Mouse (Mus musculus) liver, embryonic 16.5 days (tissue): ENCODE measurements at regions not wholly inside any gene's neighbourhood (a gene's known extent, or its start where the extent isn't known, plus 50 kb on each side); places are given as distances from the start of the nearest gene placed in this dataset.

Experiments
- ATAC-seq: fragments of 200-750 bp; cut with Nextera tagmentation; 2 replicates; pipeline ENCODE4 v1.8.0; 2017; ENCODE audit warnings: low read depth, mild to moderate bottlenecking, moderate number of reproducible peaks, moderate library complexity
- H3K27ac ChIP-seq: fragments of 300-500 bp; sonication (generic); 2 replicates; pipeline ENCODE4 v1.5.1; 2014; ENCODE audit warnings: mild to moderate bottlenecking, low read length
- H3K27me3 ChIP-seq: fragments of 300-500 bp; sonication (generic); 2 replicates; pipeline ENCODE4 v1.6.1; 2014; ENCODE audit warnings: low read depth, low read length, mixed read lengths; ENCODE audit not compliant: control insufficient read depth, insufficient read depth
- H3K36me3 ChIP-seq: fragments of 300-500 bp; sonication (generic); 2 replicates; pipeline ENCODE4 v1.6.1; 2014; ENCODE audit warnings: mild to moderate bottlenecking; ENCODE audit not compliant: control insufficient read depth, insufficient read depth
- H3K4me1 ChIP-seq: fragments of 300-500 bp; sonication (generic); 2 replicates; pipeline ENCODE4 v1.6.1; 2014; ENCODE audit warnings: low read depth, low read length, mixed read lengths; ENCODE audit not compliant: control insufficient read depth
- H3K4me2 ChIP-seq: fragments of 300-500 bp; sonication (generic); 2 replicates; pipeline ENCODE4 v1.6.1; 2014; ENCODE audit warnings: low read depth, low read length, mixed read lengths
- H3K4me3 ChIP-seq: fragments of 300-500 bp; sonication (generic); 2 replicates; pipeline ENCODE4 v1.5.1; 2014; ENCODE audit warnings: low read depth, mild to moderate bottlenecking, low read length
- H3K9ac ChIP-seq: fragments of 300-500 bp; sonication (generic); 2 replicates; pipeline ENCODE4 v1.6.1; 2014; ENCODE audit warnings: low read depth, low read length
- H3K9me3 ChIP-seq: fragments of 300-500 bp; sonication (generic); replicated peaks from 2 replicates; pipeline ENCODE4 v1.6.1; 2016; ENCODE audit warnings: low read length; ENCODE audit not compliant: control insufficient read depth
- WGBS: fragments of 180-500 bp; shearing (Covaris S2); extraction: QIAGEN DNeasy Blood & Tissue Kit; methylation state at CpG from one replicate; pipeline ENCODE4 v1.1.7; 2014; ENCODE audit not compliant: insufficient replicate concordance; 5-methylcytosine and 5-hydroxymethylcytosine counted together

GRCm38 (mm10) chr10:17450240-17450639, 272.8 kb upstream of the Cited2 start:
- no peaks in the 10 kb centered on the region for H3K36me3 ChIP-seq
- no peaks in the 10 kb centered on the region for H3K27me3 ChIP-seq
- WGBS: 59% methylated on average over 4 of the region's 4 CpGs
- no peak overlapping the region for H3K9ac ChIP-seq
- H3K9me3 ChIP-seq: no peaks in the 10 kb centered on the region
- no peaks in the 10 kb centered on the region for H3K4me1 ChIP-seq
- no peak overlapping the region for H3K27ac ChIP-seq
- no peak for ATAC-seq
- H3K4me2 ChIP-seq: no peak overlapping the region
- no peak overlapping the region for H3K4me3 ChIP-seq

- Histone ChIP-seq H3K9ac (no peak overlapping the region), H3K27me3 (no peaks in the 10 kb centered on the region), H3K4me2 (no peak overlapping the region), H3K36me3 (no peaks in the 10 kb centered on the region), H3K4me3 (no peak overlapping the region), H3K4me1 (no peaks in the 10 kb centered on the region), H3K27ac (no peak overlapping the region), H3K9me3 (no peaks in the 10 kb centered on the region)
- 60% methylated on average over 4 of the region's 4 CpGs for WGBS
- ATAC-seq: no peak
Observed at GRCm38 (mm10) chr10:17470880-17471279, 252.1 kb upstream of the Cited2 start.

GRCm38 (mm10) chr10:17472536-17472935, 250.5 kb upstream of the Cited2 start:
- Histone ChIP-seq H3K36me3 (no peaks in the 10 kb centered on the region), H3K27ac (no peak overlapping the region), H3K27me3 (no peaks in the 10 kb centered on the region), H3K4me2 (no peak overlapping the region), H3K9ac (no peak overlapping the region), H3K4me1 (no peaks in the 10 kb centered on the region), H3K9me3 (no peaks in the 10 kb centered on the region), H3K4me3 (no peak overlapping the region)
- 45% methylated on average over 5 of the region's 5 CpGs for WGBS
- ATAC-seq: no peak

GRCm38 (mm10) chr10:17475976-17476375, 247.0 kb upstream of the Cited2 start:
- no peaks in the 10 kb centered on the region for H3K27me3 ChIP-seq
- H3K4me1 ChIP-seq: no peaks in the 10 kb centered on the region
- H3K4me3 ChIP-seq: no peak overlapping the region
- WGBS: 73% methylated on average over 3 of the region's 3 CpGs
- no peaks in the 10 kb centered on the region for H3K9me3 ChIP-seq
- H3K9ac ChIP-seq: no peak overlapping the region
- H3K36me3 ChIP-seq: no peaks in the 10 kb centered on the region
- no peak overlapping the region for H3K27ac ChIP-seq
- ATAC-seq: no peak
- no peak overlapping the region for H3K4me2 ChIP-seq

DNA sequence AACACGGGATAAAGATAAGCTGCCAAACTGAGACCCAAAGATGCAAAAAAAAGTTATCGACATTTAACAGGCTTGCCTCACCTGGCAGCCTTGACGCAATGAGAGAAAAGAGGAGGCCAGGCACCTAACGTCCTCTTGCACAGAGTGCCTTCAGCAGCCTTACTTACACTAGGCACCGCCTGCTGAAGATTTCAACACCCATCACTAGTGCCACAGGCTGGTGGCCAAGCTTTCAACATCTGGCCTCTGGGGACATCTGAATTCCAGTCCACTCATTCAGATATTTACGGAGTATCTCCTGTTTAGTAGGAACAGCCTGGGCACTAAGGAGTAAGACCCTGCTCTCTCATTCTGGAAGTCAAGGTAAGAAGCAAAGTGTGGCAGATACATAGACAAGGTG, 246.3 kb upstream of the Cited2 start:
- Histone ChIP-seq H3K4me2 (no peak overlapping the region), H3K27ac (no peak overlapping the region), H3K9ac (no peak overlapping the region), H3K36me3 (no peaks in the 10 kb centered on the region), H3K4me1 (no peaks in the 10 kb centered on the region), H3K9me3 (no peaks in the 10 kb centered on the region), H3K4me3 (no peak overlapping the region; the same call in 1 of the 2 replicates), H3K27me3 (no peaks in the 10 kb centered on the region)
- ATAC-seq: no peak; the same call in 1 of the 2 replicates
- WGBS: 69% methylated on average over 6 of the region's 6 CpGs

DNA sequence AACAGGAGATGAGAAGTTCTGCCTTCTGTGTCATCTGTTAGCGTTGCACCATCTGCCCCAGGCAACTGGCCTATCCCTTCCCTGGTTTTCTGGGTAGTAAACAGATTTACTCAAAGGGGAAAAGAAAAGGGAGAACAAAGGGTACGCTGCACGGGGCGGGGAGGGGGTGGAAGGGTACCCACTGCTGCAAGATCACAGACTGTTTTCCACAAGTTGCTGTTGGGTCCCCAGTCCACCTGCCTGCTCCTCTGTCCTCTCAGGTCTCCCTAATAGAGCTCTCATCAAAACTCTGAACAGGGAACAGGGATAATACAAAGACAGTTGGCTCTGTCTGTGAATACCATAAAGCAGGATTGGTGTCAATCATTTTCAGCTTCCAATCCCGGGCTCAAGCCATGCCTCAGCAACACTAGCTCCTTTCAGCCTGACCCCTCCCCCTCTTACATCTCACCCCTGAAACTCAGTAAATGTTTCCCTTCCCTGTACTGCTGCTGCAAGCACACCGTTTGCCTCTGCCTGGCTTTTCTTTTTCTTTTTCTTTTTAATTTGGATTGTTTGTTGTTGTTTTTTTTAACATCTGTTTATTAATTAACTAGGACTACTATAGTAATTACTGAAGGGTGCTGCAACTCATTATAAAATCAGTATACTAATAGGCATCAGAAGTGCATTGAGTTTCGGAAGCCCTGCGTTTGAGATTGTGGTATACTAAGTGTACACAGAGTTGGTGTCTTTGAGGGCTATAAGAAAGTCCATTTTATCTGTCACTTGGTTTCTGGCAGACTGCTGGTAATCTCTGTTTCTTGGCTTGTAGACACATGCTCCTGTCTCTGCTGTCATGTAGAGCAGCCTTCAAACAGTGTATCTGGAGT, 244.0 kb upstream of the Cited2 start:
- Histone ChIP-seq H3K4me2 (no peak overlapping the region), H3K4me1 (no peaks in the 10 kb centered on the region), H3K9ac (no peak overlapping the region), H3K4me3 (no peak overlapping the region), H3K27ac (no peak overlapping the region), H3K9me3 (no peaks in the 10 kb centered on the region), H3K27me3 (no peaks in the 10 kb centered on the region), H3K36me3 (no peaks in the 10 kb centered on the region)
- WGBS: 34% methylated on average over 8 of the region's 8 CpGs
- no peak for ATAC-seq

DNA sequence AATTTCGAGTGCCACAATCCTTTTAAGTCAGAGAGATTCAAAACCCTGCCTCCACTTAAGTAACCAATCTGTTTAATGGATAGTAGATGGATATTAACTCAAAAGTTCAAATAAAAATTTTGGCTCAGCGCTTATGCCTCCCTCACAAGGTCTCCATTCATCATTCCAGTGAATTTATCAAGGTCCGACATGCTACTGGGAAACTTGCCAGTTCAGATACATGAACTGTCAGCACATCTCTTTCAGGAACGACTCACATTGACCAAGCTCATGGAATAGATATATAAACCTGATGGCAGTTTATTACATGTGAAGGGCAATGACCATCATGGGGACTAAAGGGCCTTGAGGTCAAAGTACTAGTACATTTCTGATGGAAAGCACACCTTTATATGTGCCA, 240.3 kb upstream of the Cited2 start:
- H3K4me1 ChIP-seq: no peaks in the 10 kb centered on the region
- H3K4me2 ChIP-seq: no peak overlapping the region

DNA sequence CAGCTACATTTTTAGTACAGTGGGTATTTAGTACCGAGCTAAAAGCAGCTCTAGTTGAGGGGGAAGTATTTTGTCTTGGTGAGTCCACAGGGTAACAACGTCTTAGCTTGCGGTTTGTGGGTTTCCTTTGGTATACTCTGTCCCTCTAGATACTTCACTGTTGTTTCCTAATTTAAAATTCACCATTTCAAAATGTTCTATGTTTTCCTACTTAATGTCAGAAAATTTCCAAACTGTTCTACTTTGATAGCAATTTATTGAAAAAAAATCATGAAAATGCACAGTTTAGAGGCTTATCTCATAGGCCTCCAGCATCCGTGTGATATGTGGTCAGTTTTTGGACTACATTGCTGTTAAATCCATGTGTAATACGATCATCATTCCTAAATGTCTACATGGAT, 238.0 kb upstream of the Cited2 start:
- no peak overlapping the region for H3K4me2 ChIP-seq
- no peaks in the 10 kb centered on the region for H3K9me3 ChIP-seq
- ATAC-seq: 0 out of 2 replicates have a peak, but pooled peaks have one; percentile 24
- no peak overlapping the region for H3K9ac ChIP-seq
- H3K27ac ChIP-seq: peak overlapping the region; percentile 26
- 22% methylated on average over 5 of the region's 5 CpGs for WGBS
- H3K4me1 ChIP-seq: no peaks in the 10 kb centered on the region
- H3K36me3 ChIP-seq: no peaks in the 10 kb centered on the region
- H3K27me3 ChIP-seq: no peaks in the 10 kb centered on the region
- H3K4me3 ChIP-seq: no peak overlapping the region

More for the DNA sequence above, 240.3 kb upstream of the Cited2 start:
- no peak overlapping the region for H3K4me3 ChIP-seq
- H3K27me3 ChIP-seq: no peaks in the 10 kb centered on the region
- H3K27ac ChIP-seq: no peak overlapping the region
- WGBS: 60% methylated on average over 4 of the region's 4 CpGs
- no peak overlapping the region for H3K9ac ChIP-seq
- H3K9me3 ChIP-seq: no peaks in the 10 kb centered on the region
- ATAC-seq: no peak
- no peaks in the 10 kb centered on the region for H3K36me3 ChIP-seq

- Histone ChIP-seq H3K27me3 (no peaks in the 10 kb centered on the region), H3K27ac (peak overlapping the region; percentile 26), H3K9ac (no peak overlapping the region), H3K4me3 (no peak overlapping the region), H3K4me1 (no peaks in the 10 kb centered on the region), H3K36me3 (no peaks in the 10 kb centered on the region), H3K9me3 (no peaks in the 10 kb centered on the region), H3K4me2 (no peak overlapping the region)
- ATAC-seq: 0 out of 2 replicates have a peak, but pooled peaks have one; percentile 27
- 21% methylated on average over 2 of the region's 2 CpGs for WGBS
Observed at GRCm38 (mm10) chr10:17485515-17485914, 237.5 kb upstream of the Cited2 start.
